Mouse (Mus musculus): Measurements from ENCODE around the gene Frmd4a. TPM values are rescaled to one million over a fixed set of nuclear protein-coding genes. Genes with fewer than 3 reads are reported as not detected.

The Frmd4a gene
- polyA plus RNA-seq, 1 experiment from 2014 or later, result 13.7 TPM

DNA sequence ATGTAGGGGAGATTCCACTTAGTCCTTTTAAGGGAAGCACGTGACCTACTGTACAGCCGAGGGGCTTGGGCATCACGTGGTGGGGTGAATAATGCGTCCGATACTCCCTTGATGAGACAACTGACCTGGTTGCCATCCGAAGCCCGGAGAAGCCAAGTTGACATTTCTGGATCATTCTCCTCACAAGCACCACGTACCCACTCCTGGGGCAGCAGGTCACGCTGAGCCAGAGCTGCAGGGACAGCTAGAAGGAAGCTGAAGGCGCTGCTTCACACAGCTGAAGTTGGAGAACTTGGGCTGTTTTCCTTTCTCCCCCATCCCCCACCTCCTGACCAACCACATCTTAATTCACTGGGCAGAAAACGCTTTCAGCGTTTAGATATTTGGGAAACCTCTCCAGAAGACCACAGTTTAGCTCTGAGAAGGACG, 282.9 kb downstream of the Frmd4a start:
- no peaks in the 10 kb centered on the region for H3K36me3 ChIP-seq (ENCODE audit: control insufficient read depth, insufficient read depth, low read length)
- peak overlapping the region; percentile 57 for H3K4me2 ChIP-seq (ENCODE audit: low read depth, low read length)
- peak; percentile 54 for ATAC-seq
- peak overlapping the region; percentile 45 for H3K4me3 ChIP-seq (ENCODE audit: low read length)
- H3K27me3 ChIP-seq (replicated peaks; ENCODE audit: control insufficient read depth, insufficient read depth, low read length), result no peaks in the 10 kb centered on the region
- no peaks in the 10 kb centered on the region for H3K9me3 ChIP-seq (ENCODE audit: control insufficient read depth, low read length)
- H3K4me1 ChIP-seq (ENCODE audit: control insufficient read depth, insufficient read depth, low read length), result peaks cover 23% of the 10 kb centered on the region
- H3K9ac ChIP-seq (ENCODE audit: low read depth, low read length), result peak overlapping the region; percentile 57
- H3K27ac ChIP-seq (ENCODE audit: low read length), result peak overlapping the region; percentile 85
- 25% methylated on average over 13 of the region's 13 CpGs for WGBS

DNA sequence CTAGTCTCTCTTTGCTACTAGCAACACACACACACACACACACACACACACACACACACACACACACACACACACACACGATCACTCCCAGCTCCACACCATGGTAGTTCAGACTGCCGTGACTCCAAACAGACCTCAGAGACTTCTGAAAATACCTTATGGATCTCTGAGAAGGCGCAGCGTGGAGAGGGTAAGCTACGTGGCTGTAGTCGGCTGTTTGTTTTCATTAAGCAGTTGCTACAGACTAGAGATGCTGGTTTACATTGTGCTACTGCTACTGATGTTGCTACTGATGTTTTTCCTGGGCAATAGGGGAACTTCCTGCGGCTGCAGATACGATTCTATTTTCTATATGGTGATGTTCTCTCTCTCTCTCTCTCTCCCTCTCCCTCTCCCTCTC, 283.3 kb downstream of the Frmd4a start:
- Histone ChIP-seq H3K4me3 (ENCODE audit: low read length) (peak overlapping the region; percentile 45), H3K4me2 (ENCODE audit: low read depth, low read length) (peak overlapping the region; percentile 57), H3K4me1 (ENCODE audit: control insufficient read depth, insufficient read depth, low read length) (peaks cover 23% of the 10 kb centered on the region), H3K27ac (ENCODE audit: low read length) (peak overlapping the region; percentile 85), H3K9me3 (ENCODE audit: control insufficient read depth, low read length) (no peaks in the 10 kb centered on the region), H3K27me3 (replicated peaks; ENCODE audit: control insufficient read depth, insufficient read depth, low read length) (no peaks in the 10 kb centered on the region), H3K36me3 (ENCODE audit: control insufficient read depth, insufficient read depth, low read length) (no peaks in the 10 kb centered on the region), H3K9ac (ENCODE audit: low read depth, low read length) (peak overlapping the region; percentile 57)
- ATAC-seq, result no peak
- WGBS, result 17% methylated on average over 8 of the region's 8 CpGs

DNA sequence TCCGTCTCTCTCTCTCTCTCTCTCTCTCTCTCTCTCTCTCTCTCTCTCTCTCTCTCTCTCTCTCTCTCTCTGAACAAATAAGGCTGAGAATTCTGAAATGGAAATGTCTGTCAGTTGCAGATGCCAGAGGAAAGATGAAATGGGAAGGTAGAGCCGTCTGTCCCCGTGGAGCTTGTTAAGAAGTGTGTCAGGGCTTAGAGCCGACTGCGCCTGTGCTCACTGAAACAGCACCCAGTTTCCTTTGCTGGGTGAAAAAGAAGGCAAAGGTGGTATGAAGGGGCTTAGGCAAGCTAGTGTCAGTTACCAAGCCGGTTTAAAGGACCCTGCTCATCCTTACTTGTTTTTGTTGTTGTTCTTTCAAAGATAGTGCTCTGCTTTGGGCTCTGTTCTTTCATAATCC, 283.7 kb downstream of the Frmd4a start:
- ATAC-seq, result no peak
- H3K4me2 ChIP-seq (ENCODE audit: low read depth, low read length), result peak overlapping the region; percentile 57
- no peaks in the 10 kb centered on the region for H3K9me3 ChIP-seq (ENCODE audit: control insufficient read depth, low read length)
- H3K36me3 ChIP-seq (ENCODE audit: control insufficient read depth, insufficient read depth, low read length), result no peaks in the 10 kb centered on the region
- peak overlapping the region; percentile 45 for H3K4me3 ChIP-seq (ENCODE audit: low read length)
- H3K27me3 ChIP-seq (replicated peaks; ENCODE audit: control insufficient read depth, insufficient read depth, low read length), result no peaks in the 10 kb centered on the region
- peak overlapping the region; percentile 68 for H3K9ac ChIP-seq (ENCODE audit: low read depth, low read length)
- H3K4me1 ChIP-seq (ENCODE audit: control insufficient read depth, insufficient read depth, low read length), result peaks cover 23% of the 10 kb centered on the region
- H3K27ac ChIP-seq (ENCODE audit: low read length), result peak overlapping the region; percentile 77
- WGBS, result 22% methylated on average over 5 of the region's 6 CpGs

DNA sequence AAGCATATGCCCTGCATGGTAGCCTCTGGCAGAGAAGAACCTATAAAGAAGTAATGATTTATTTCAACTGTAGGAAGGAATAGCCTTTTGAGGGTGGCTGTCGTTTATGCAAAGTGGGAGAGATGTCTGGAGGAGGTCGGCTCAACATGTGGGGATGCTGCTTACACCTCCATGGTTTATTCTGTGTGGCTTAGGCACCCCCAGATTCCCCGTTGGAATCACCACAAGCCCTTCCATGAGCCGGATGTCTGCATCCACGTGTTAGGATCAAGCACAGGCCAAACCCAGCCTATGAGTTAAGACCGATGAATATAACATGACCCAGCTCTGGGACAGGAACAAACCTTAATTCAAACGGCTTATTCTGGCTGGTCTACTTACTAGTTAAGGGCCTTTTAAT, 284.2 kb downstream of the Frmd4a start:
- ATAC-seq, result no peak
- Histone ChIP-seq H3K9ac (ENCODE audit: low read depth, low read length) (peak overlapping the region; percentile 68), H3K27ac (ENCODE audit: low read length) (peak overlapping the region; percentile 77), H3K27me3 (replicated peaks; ENCODE audit: control insufficient read depth, insufficient read depth, low read length) (no peaks in the 10 kb centered on the region), H3K4me3 (ENCODE audit: low read length) (peak overlapping the region; percentile 45), H3K36me3 (ENCODE audit: control insufficient read depth, insufficient read depth, low read length) (no peaks in the 10 kb centered on the region), H3K4me2 (ENCODE audit: low read depth, low read length) (peak overlapping the region; percentile 57), H3K4me1 (ENCODE audit: control insufficient read depth, insufficient read depth, low read length) (peaks cover 23% of the 10 kb centered on the region), H3K9me3 (ENCODE audit: control insufficient read depth, low read length) (no peaks in the 10 kb centered on the region)
- WGBS, result 38% methylated on average over 7 of the region's 7 CpGs

DNA sequence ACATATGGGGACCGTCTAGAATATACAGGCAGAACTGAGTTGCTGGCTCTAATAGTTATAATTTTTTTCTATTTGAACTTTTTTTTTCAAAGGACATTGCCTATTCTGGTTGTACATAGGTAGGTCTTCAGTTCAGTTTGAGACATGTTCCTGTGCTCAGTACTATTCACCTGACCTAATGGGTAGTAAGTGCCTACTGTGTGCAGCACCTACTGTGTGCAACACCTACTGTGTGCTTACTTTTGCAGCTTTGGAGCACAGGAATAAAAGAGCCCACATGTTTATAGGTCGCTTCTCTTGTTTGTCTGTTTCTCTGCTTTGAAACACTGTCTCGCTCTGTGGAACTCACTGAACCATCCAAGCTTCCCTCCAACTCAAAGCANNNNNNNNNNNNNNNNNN, 284.6 kb downstream of the Frmd4a start:
- Histone ChIP-seq H3K4me2 (ENCODE audit: low read depth, low read length) (peak overlapping the region; percentile 57; the same call in 1 of the 2 replicates), H3K27me3 (replicated peaks; ENCODE audit: control insufficient read depth, insufficient read depth, low read length) (no peaks in the 10 kb centered on the region), H3K9ac (ENCODE audit: low read depth, low read length) (0 out of 2 replicates have a peak overlapping the region, but pooled peaks have one; percentile 68), H3K36me3 (ENCODE audit: control insufficient read depth, insufficient read depth, low read length) (no peaks in the 10 kb centered on the region), H3K27ac (ENCODE audit: low read length) (no peak overlapping the region), H3K9me3 (ENCODE audit: control insufficient read depth, low read length) (no peaks in the 10 kb centered on the region), H3K4me1 (ENCODE audit: control insufficient read depth, insufficient read depth, low read length) (peaks cover 22% of the 10 kb centered on the region), H3K4me3 (ENCODE audit: low read length) (peak overlapping the region; percentile 45; the same call in 1 of the 2 replicates)
- WGBS, result 85% methylated on average over 3 of the region's 3 CpGs
- no peak for ATAC-seq

DNA sequence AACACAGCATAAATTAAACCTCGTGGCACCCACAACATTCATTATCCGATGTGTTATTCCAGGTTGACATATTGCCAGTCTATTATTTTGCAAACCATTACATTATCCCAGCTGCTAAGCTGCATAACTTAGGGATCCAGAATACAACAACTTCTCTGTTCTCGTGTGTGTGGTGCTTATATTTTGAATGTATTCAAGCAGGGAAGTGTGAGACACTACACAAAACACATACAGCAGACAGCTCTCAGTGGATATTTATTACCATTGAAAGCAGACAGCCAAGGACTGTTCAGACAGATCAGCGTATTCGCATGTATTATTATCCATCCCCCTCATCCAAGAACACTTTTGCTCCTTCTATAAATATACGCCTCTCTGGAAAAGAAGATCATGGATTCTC, 289.6 kb downstream of the Frmd4a start:
- WGBS, result 68% methylated on average over 6 of the region's 6 CpGs
- no peak overlapping the region for H3K9ac ChIP-seq (ENCODE audit: low read depth, low read length)
- H3K4me3 ChIP-seq (ENCODE audit: low read length), result no peak overlapping the region
- H3K4me2 ChIP-seq (ENCODE audit: low read depth, low read length), result no peak overlapping the region
- no peak for ATAC-seq
- no peaks in the 10 kb centered on the region for H3K9me3 ChIP-seq (ENCODE audit: control insufficient read depth, low read length)
- no peaks in the 10 kb centered on the region for H3K4me1 ChIP-seq (ENCODE audit: control insufficient read depth, insufficient read depth, low read length)
- H3K36me3 ChIP-seq (ENCODE audit: control insufficient read depth, insufficient read depth, low read length), result no peaks in the 10 kb centered on the region
- H3K27ac ChIP-seq (ENCODE audit: low read length), result no peak overlapping the region
- H3K27me3 ChIP-seq (replicated peaks; ENCODE audit: control insufficient read depth, insufficient read depth, low read length), result no peaks in the 10 kb centered on the region

DNA sequence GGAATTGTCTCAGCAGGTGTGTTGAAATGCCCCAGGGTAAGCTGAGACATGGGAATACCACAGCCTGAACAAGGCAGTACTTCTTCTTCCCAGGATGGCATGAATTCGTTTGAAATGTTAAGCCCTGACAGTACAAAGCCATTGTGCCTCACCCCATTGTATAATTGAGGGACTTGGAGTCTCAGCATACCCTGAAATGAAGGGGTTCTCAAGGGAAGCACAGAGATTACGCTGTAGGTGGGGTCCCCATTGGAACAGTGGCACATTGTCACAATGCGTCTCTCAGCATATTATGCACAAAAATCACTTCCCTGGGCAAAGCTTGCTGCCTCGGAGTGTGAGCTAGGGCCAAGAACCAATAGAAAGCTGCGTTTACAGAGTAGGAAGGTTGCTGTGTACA, 297.0 kb downstream of the Frmd4a start:
- H3K36me3 ChIP-seq (ENCODE audit: control insufficient read depth, insufficient read depth, low read length), result no peaks in the 10 kb centered on the region
- WGBS, result 76% methylated on average over 5 of the region's 5 CpGs

DNA sequence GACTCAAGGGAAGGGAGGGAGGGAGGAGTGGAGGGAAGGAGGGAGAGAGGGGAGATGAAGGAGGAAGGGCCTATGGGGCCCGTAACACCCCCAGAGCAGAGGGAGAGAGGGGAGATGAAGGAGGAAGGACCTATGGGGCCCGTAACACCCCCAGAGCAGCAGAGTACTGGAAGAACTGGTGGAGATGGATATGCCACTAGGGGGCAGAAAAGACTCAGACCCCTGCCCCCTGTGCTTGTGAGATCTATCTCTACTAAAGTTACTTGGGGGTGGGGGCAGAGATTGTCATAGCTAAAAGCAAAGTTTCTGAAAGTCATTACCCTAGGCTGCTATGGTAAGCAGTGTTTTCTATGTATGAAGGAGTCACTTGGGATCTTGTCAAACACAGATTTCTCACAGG, 299.1 kb downstream of the Frmd4a start:
- ATAC-seq, result no peak

More for the DNA sequence above, 297.0 kb downstream of the Frmd4a start:
- no peaks in the 10 kb centered on the region for H3K27me3 ChIP-seq (replicated peaks; ENCODE audit: control insufficient read depth, insufficient read depth, low read length)
- H3K9me3 ChIP-seq (ENCODE audit: control insufficient read depth, low read length), result no peaks in the 10 kb centered on the region
- H3K4me3 ChIP-seq (ENCODE audit: low read length), result no peak overlapping the region
- no peak overlapping the region for H3K4me2 ChIP-seq (ENCODE audit: low read depth, low read length)
- no peak overlapping the region for H3K27ac ChIP-seq (ENCODE audit: low read length)
- H3K9ac ChIP-seq (ENCODE audit: low read depth, low read length), result no peak overlapping the region
- H3K4me1 ChIP-seq (ENCODE audit: control insufficient read depth, insufficient read depth, low read length), result no peaks in the 10 kb centered on the region
- no peak for ATAC-seq

DNA sequence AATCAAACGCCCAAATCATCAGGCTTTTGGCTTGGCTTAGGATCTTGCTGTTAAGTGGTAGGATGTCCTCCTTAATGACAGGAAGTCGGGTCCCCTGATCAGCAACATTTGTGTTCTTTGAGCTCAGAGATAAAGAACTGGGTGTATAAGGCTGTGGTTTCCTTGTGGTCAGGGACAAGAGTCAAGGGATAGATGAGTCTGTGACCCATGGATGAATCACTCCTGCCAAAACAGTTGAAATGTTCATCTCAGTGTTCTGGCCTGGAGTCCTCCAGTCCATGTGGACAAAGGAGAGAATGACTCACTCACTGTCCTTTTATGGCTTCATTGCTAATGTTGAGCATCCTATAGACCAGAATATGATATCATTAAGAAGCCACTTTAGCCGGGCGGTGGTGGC, 300.6 kb downstream of the Frmd4a start:
- H3K27ac ChIP-seq (ENCODE audit: low read length), result no peak overlapping the region
- H3K9me3 ChIP-seq (ENCODE audit: control insufficient read depth, low read length), result no peaks in the 10 kb centered on the region
- H3K4me3 ChIP-seq (ENCODE audit: low read length), result no peak overlapping the region
- WGBS, result 65% methylated on average over 4 of the region's 4 CpGs
- no peak overlapping the region for H3K9ac ChIP-seq (ENCODE audit: low read depth, low read length)
- no peaks in the 10 kb centered on the region for H3K27me3 ChIP-seq (replicated peaks; ENCODE audit: control insufficient read depth, insufficient read depth, low read length)
- no peaks in the 10 kb centered on the region for H3K4me1 ChIP-seq (ENCODE audit: control insufficient read depth, insufficient read depth, low read length)
- no peaks in the 10 kb centered on the region for H3K36me3 ChIP-seq (ENCODE audit: control insufficient read depth, insufficient read depth, low read length)
- ATAC-seq, result no peak
- H3K4me2 ChIP-seq (ENCODE audit: low read depth, low read length), result no peak overlapping the region

More for the DNA sequence above, 299.1 kb downstream of the Frmd4a start:
- Histone ChIP-seq H3K27me3 (replicated peaks; ENCODE audit: control insufficient read depth, insufficient read depth, low read length) (no peaks in the 10 kb centered on the region), H3K27ac (ENCODE audit: low read length) (no peak overlapping the region), H3K9me3 (ENCODE audit: control insufficient read depth, low read length) (no peaks in the 10 kb centered on the region), H3K4me2 (ENCODE audit: low read depth, low read length) (no peak overlapping the region), H3K4me1 (ENCODE audit: control insufficient read depth, insufficient read depth, low read length) (no peaks in the 10 kb centered on the region), H3K9ac (ENCODE audit: low read depth, low read length) (no peak overlapping the region), H3K36me3 (ENCODE audit: control insufficient read depth, insufficient read depth, low read length) (no peaks in the 10 kb centered on the region), H3K4me3 (ENCODE audit: low read length) (no peak overlapping the region)
- 72% methylated on average over 2 of the region's 2 CpGs for WGBS

All from intestine, embryonic 16.5 days (tissue).